Mouse (Mus musculus): ENCODE results near the gene Egfr.

Gene Egfr

GRCm38 (mm10) chr11:16886152-16886551 is 134.1 kb downstream of the Egfr start:
- in situ Hi-C loops (cut with MboI; ENCODE audit: unreplicated experiment in 2 of 2), result no loop called here

- in situ Hi-C loops (cut with MboI; ENCODE audit: unreplicated experiment in 2 of 2), result no loop called here
Measured at GRCm38 (mm10) chr11:16888086-16888485, 136.1 kb downstream of the Egfr start.

GRCm38 (mm10) chr11:16895441-16896356 is 143.7 kb downstream of the Egfr start:
- in situ Hi-C loops (cut with MboI; ENCODE audit: unreplicated experiment in 2 of 2), result no loop called here

- in situ Hi-C loops (cut with MboI; ENCODE audit: unreplicated experiment in 2 of 2), result no loop called here
Measured at GRCm38 (mm10) chr11:16897681-16898080, 145.7 kb downstream of the Egfr start.

- in situ Hi-C loops (cut with MboI; ENCODE audit: unreplicated experiment in 2 of 2), result no loop called here
Measured at GRCm38 (mm10) chr11:16900182-16900581, 148.2 kb downstream of the Egfr start.

- in situ Hi-C loops (cut with MboI; ENCODE audit: unreplicated experiment in 2 of 2), result no loop called here
Measured at GRCm38 (mm10) chr11:16900653-16901416, 148.8 kb downstream of the Egfr start.

GRCm38 (mm10) chr11:16904302-16905011 is 152.5 kb downstream of the Egfr start:
- in situ Hi-C loops (cut with MboI; ENCODE audit: unreplicated experiment in 2 of 2), result no loop called here

GRCm38 (mm10) chr11:16905012-16905332 is 153.0 kb downstream of the Egfr start:
- in situ Hi-C loops (cut with MboI; ENCODE audit: unreplicated experiment in 2 of 2), result no loop called here

- in situ Hi-C loops (cut with MboI; ENCODE audit: unreplicated experiment in 2 of 2), result no loop called here
Measured at GRCm38 (mm10) chr11:16906530-16906929, 154.5 kb downstream of the Egfr start.

- in situ Hi-C loops (cut with MboI; ENCODE audit: unreplicated experiment in 2 of 2), result no loop called here
Measured at GRCm38 (mm10) chr11:16907517-16908129, 155.6 kb downstream of the Egfr start.

GRCm38 (mm10) chr11:16914756-16915155 is 162.8 kb downstream of the Egfr start:
- in situ Hi-C loops (cut with MboI; ENCODE audit: unreplicated experiment in 2 of 2), result no loop called here

GRCm38 (mm10) chr11:16915850-16916249 is 163.8 kb downstream of the Egfr start:
- in situ Hi-C loops (cut with MboI; ENCODE audit: unreplicated experiment in 2 of 2), result no loop called here

GRCm38 (mm10) chr11:16917512-16917911 is 165.5 kb downstream of the Egfr start:
- in situ Hi-C loops (cut with MboI; ENCODE audit: unreplicated experiment in 2 of 2), result no loop called here

- in situ Hi-C loops (cut with MboI; ENCODE audit: unreplicated experiment in 2 of 2), result no loop called here
Measured at GRCm38 (mm10) chr11:16932159-16932558, 180.2 kb downstream of the Egfr start.

GRCm38 (mm10) chr11:16935577-16936236 is 183.7 kb downstream of the Egfr start:
- in situ Hi-C loops (cut with MboI; ENCODE audit: unreplicated experiment in 2 of 2), result no loop called here

- in situ Hi-C loops (cut with MboI; ENCODE audit: unreplicated experiment in 2 of 2), result loop anchor here (5.0 to 10.0 kb wide), 3 partner anchors 156 to 414 kb away; no protein-coding TSS in a partner anchor
Measured at GRCm38 (mm10) chr11:16941103-16941793, 189.2 kb downstream of the Egfr start.

- in situ Hi-C loops (cut with MboI; ENCODE audit: unreplicated experiment in 2 of 2), result loop anchor here (5.0 to 10.0 kb wide), 3 partner anchors 157 to 415 kb away; no protein-coding TSS in a partner anchor
Measured at GRCm38 (mm10) chr11:16941973-16942452, 190.0 kb downstream of the Egfr start.

- in situ Hi-C loops (cut with MboI; ENCODE audit: unreplicated experiment in 2 of 2), result loop anchor here (5.0 to 10.0 kb wide), 3 partner anchors 158 to 416 kb away; no protein-coding TSS in a partner anchor
Measured at GRCm38 (mm10) chr11:16943016-16943415, 191.0 kb downstream of the Egfr start.

GRCm38 (mm10) chr11:16948756-16949155 is 196.8 kb downstream of the Egfr start:
- in situ Hi-C loops (cut with MboI; ENCODE audit: unreplicated experiment in 2 of 2), result loop anchor here (5.0 to 10.0 kb wide), 4 partner anchors 164 to 421 kb away; no protein-coding TSS in a partner anchor

All from v-Abl transformed pro-B cells (cell line).